Mouse (Mus musculus) heart, embryonic 15.5 days (tissue): ENCODE data around the gene Apobec3. TPM values are rescaled to one million over a fixed set of nuclear protein-coding genes. Genes with fewer than 3 reads are reported as not detected.

Experiments
- ATAC-seq: fragments of 200-750 bp; cut with Nextera tagmentation; replicated peaks from 2 replicates; pipeline ENCODE4 v1.8.0; 2017; ENCODE audit warnings: low read depth, moderate TSS enrichment; ENCODE audit not compliant: insufficient number of reproducible peaks, insufficient read depth, low FRiP score
- H3K27ac ChIP-seq: fragments of 300-500 bp; sonication (generic); 2 replicates; pipeline ENCODE4 v1.5.1; 2015; ENCODE audit warnings: mild to moderate bottlenecking, inconsistent platforms
- H3K27me3 ChIP-seq: fragments of 300-500 bp; sonication (generic); 2 replicates; pipeline ENCODE4 v1.6.1; 2015; ENCODE audit warnings: inconsistent platforms
- H3K36me3 ChIP-seq: fragments of 300-500 bp; sonication (generic); 2 replicates; pipeline ENCODE4 v1.6.1; 2015; ENCODE audit warnings: mild to moderate bottlenecking, inconsistent platforms
- H3K4me1 ChIP-seq: fragments of 300-500 bp; sonication (generic); replicated peaks from 2 replicates; pipeline ENCODE4 v1.6.1; 2015; ENCODE audit warnings: inconsistent platforms
- H3K4me2 ChIP-seq: fragments of 300-500 bp; sonication (generic); 2 replicates; pipeline ENCODE4 v1.6.1; 2015; ENCODE audit warnings: inconsistent platforms, mild to moderate bottlenecking, moderate library complexity
- H3K4me3 ChIP-seq: fragments of 300-500 bp; sonication (generic); 2 replicates; pipeline ENCODE4 v1.5.1; 2015; ENCODE audit warnings: mild to moderate bottlenecking, inconsistent platforms
- H3K9ac ChIP-seq: fragments of 300-500 bp; sonication (generic); 2 replicates; pipeline ENCODE4 v1.6.1; 2015; ENCODE audit warnings: mild to moderate bottlenecking, inconsistent platforms
- H3K9me3 ChIP-seq: fragments of 300-500 bp; sonication (generic); replicated peaks from 2 replicates; pipeline ENCODE4 v1.6.1; 2016; ENCODE audit warnings: inconsistent platforms
- whole genome bisulfite sequencing: fragments of 180-500 bp; shearing (Covaris S2); methylation state at CpG from one replicate; pipeline ENCODE4 v1.1.7; 2015; ENCODE audit warnings: mixed read lengths; 5-methylcytosine and 5-hydroxymethylcytosine counted together
- polyA plus RNA-seq: library from polyadenylated mRNA; unstranded; fragments of >200 nt; fragmentation: Nextera tagmentation; extraction: Ambion mirVana; gene quantifications from 2 replicates; pipeline ENCODE4 v1.2.1, GENCODE M21; 2015

The Apobec3 gene
- polyA plus RNA-seq, 1 experiment from 2014 or later: 13.8 TPM

DNA sequence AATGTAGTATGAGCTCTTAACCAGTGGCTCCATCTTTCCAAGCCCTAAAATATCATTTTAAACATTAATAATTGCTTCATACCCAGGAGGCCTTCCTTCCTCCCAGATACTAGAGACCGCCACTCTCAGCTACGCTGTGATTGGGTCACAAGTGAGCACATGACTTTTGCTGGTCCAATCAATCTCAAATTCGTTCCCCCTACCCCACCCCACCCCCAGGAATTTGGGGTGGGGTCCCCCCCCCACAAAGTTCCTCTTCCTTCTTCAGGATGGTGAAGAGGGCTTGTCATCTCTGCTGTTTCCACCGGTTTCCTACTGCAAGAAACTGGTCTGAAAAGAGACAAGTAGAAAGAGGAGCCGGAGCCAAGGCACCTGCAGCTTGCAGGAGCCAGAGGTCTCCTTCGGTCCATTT is 12.7 kb upstream of the Apobec3 start:
- peak overlapping the region; percentile 94 for H3K27ac ChIP-seq
- WGBS: 43% methylated on average over 6 of the region's 6 CpGs
- peaks cover 31% of the 10 kb centered on the region for H3K4me1 ChIP-seq
- H3K36me3 ChIP-seq: no peaks in the 10 kb centered on the region
- no peaks in the 10 kb centered on the region for H3K9me3 ChIP-seq
- 0 out of 2 replicates have a peak overlapping the region, but pooled peaks have one; percentile 16 for H3K9ac ChIP-seq
- ATAC-seq: peak; percentile 3; the same call in 1 of the 2 replicates
- H3K4me2 ChIP-seq: peak overlapping the region; percentile 52
- no peaks in the 10 kb centered on the region for H3K27me3 ChIP-seq
- H3K4me3 ChIP-seq: peak overlapping the region; percentile 17; the same call in 1 of the 2 replicates

DNA sequence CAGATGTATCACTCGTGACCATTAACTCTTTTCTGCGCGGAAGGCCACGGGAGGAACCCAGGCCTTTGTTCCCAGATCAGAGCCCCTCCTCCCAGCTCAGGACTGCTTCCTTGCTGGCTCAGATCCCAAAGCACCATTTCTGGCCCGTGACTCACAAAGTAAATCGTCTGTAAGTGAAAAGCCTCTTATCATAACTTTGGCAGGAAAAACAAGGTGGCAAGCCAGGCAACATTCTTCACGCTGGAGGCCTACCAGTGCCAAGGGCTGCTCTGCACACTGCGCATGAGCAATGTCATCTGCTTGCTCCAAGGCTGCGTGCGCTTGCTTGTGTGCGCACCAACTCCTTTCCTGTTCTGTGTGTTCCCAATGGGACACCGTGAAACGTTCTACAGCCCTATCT is 12.1 kb upstream of the Apobec3 start:
- 0 out of 2 replicates have a peak overlapping the region, but pooled peaks have one; percentile 16 for H3K9ac ChIP-seq
- H3K4me2 ChIP-seq: peak overlapping the region; percentile 52
- H3K4me1 ChIP-seq: peaks cover 31% of the 10 kb centered on the region
- ATAC-seq: peak; percentile 90
- H3K27me3 ChIP-seq: no peaks in the 10 kb centered on the region
- H3K36me3 ChIP-seq: no peaks in the 10 kb centered on the region
- WGBS: 5% methylated on average over 13 of the region's 13 CpGs
- H3K9me3 ChIP-seq: no peaks in the 10 kb centered on the region
- peak overlapping the region; percentile 17; the same call in 1 of the 2 replicates for H3K4me3 ChIP-seq
- peak overlapping the region; percentile 94 for H3K27ac ChIP-seq

GRCm38 (mm10) chr15:79880477-79880876 is 11.0 kb upstream of the Apobec3 start:
- Histone ChIP-seq H3K27me3 (no peaks in the 10 kb centered on the region), H3K4me2 (no peak overlapping the region), H3K4me1 (peaks cover 28% of the 10 kb centered on the region), H3K36me3 (no peaks in the 10 kb centered on the region), H3K9ac (no peak overlapping the region), H3K27ac (peak overlapping the region; percentile 94), H3K4me3 (no peak overlapping the region), H3K9me3 (no peaks in the 10 kb centered on the region)
- no peak for ATAC-seq
- WGBS: 79% methylated on average over 3 of the region's 3 CpGs

GRCm38 (mm10) chr15:79882623-79883267 is 8.7 kb upstream of the Apobec3 start:
- ATAC-seq: no peak
- Histone ChIP-seq H3K9ac (peak overlapping the region; percentile 2; the same call in 1 of the 2 replicates), H3K4me2 (peak overlapping the region; percentile 83), H3K27me3 (no peaks in the 10 kb centered on the region), H3K4me1 (peaks cover 28% of the 10 kb centered on the region), H3K4me3 (peak overlapping the region; percentile 63), H3K27ac (0 out of 2 replicates have a peak overlapping the region, but pooled peaks have one; percentile 85), H3K9me3 (no peaks in the 10 kb centered on the region), H3K36me3 (no peaks in the 10 kb centered on the region)
- WGBS: 28% methylated on average over 19 of the region's 19 CpGs

DNA sequence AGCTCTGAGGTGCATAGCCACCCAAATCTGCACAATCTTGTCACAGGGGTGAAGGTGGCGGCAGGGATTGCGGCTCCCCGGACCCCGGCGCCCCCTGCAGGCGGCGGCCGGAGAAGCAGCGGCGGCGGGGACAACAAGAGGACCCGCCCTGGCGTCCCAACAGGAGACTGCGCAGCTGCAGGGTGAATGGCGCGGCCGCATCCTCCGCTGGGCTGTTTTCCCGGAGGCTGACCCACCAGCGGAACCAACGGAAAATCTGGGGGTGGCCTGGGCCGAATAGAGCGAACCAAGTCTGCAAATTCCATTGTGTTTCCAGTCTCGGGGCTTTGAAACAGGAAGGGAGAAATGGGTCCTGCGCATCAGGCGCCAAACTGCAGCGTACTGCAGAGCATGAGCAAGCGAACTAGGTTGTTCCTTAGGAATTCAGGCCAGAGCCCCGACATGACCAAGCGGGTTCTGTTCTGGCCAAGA is 8.1 kb upstream of the Apobec3 start:
- peak overlapping the region; percentile 83 for H3K4me2 ChIP-seq
- peaks cover 28% of the 10 kb centered on the region for H3K4me1 ChIP-seq
- no peaks in the 10 kb centered on the region for H3K27me3 ChIP-seq
- H3K4me3 ChIP-seq: peak overlapping the region; percentile 63
- peak overlapping the region; percentile 85 for H3K27ac ChIP-seq
- H3K9ac ChIP-seq: peak overlapping the region; percentile 57
- H3K36me3 ChIP-seq: no peaks in the 10 kb centered on the region
- ATAC-seq: peak; percentile 72
- WGBS: under 1% methylated on average over 30 of the region's 30 CpGs
- H3K9me3 ChIP-seq: no peaks in the 10 kb centered on the region

DNA sequence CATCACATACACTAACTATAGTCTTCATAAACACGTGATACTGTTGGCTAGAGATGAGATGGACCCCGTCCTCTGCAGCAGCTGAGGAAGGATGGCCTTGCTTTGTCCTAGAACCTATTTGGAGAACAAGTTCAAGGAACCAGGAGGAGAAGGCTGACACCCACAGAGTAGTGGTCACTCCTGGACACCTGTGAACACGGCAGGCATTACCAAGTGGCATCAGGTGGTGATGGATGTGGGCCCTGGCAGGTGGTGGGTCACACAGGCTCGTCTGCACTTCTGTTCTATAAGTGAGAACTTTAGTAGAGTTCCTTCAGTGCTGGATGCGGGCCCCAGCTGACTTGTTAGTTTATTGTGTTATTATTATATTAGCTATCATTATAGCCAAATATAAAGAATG is 6.6 kb upstream of the Apobec3 start:
- Histone ChIP-seq H3K9ac (no peak overlapping the region), H3K36me3 (no peaks in the 10 kb centered on the region), H3K4me1 (peaks cover 17% of the 10 kb centered on the region), H3K4me2 (no peak overlapping the region), H3K27me3 (no peaks in the 10 kb centered on the region), H3K27ac (no peak overlapping the region), H3K9me3 (no peaks in the 10 kb centered on the region), H3K4me3 (no peak overlapping the region)
- 68% methylated on average over 5 of the region's 5 CpGs for WGBS
- no peak for ATAC-seq

GRCm38 (mm10) chr15:79892213-79892541 is 718 bp downstream of the Apobec3 start:
- no peaks in the 10 kb centered on the region for H3K36me3 ChIP-seq
- no peaks in the 10 kb centered on the region for H3K27me3 ChIP-seq
- no peaks in the 10 kb centered on the region for H3K9me3 ChIP-seq
- peak overlapping the region; percentile 89 for H3K4me2 ChIP-seq
- WGBS: 2% methylated on average over 12 of the region's 12 CpGs
- H3K9ac ChIP-seq: peak overlapping the region; percentile 73
- peak; percentile 85 for ATAC-seq
- peak overlapping the region; percentile 63 for H3K4me3 ChIP-seq
- H3K4me1 ChIP-seq: peaks cover 16% of the 10 kb centered on the region
- H3K27ac ChIP-seq: peak overlapping the region; percentile 76

DNA sequence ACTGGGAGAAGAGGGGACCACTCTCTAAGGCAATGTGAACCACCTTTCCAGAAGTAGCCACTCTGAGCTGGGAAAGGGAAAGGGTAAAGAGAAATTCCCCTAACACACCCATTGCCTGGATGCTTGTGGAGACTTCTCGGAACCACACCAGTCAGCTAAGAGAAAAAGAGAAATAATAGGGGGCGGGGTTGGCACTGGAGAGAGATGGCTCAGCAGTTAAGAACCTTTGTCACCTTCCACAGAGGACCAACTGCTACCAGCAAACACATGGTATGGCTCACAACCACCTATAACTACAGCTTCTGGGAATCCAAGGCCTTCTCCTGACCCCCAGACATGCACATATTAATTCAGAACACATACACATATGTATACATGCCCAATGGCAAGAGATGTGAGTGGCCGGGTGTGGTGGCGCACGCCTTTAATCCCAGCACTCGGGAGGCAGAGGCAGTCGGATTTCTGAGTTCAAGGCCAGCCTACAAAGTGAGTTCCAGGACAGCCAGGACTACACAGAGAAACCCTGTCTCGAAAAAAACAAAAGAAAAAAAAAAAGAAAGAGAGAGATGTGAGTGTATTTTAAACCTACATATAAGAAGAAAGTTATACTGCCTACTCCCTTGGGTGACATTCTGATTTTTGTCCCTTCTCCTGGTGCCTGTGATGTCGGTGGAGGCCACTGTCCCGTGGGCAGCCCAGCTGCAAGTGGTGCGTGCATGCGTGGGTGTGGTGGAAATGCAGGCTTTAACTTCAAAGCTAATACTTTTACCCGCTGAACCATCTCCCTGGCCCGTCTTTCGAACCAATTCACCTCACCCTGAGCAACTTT is 1.8 kb downstream of the Apobec3 start:
- ATAC-seq: no peak
- peak overlapping the region; percentile 20; the same call in 1 of the 2 replicates for H3K27ac ChIP-seq
- H3K36me3 ChIP-seq: no peaks in the 10 kb centered on the region

DNA sequence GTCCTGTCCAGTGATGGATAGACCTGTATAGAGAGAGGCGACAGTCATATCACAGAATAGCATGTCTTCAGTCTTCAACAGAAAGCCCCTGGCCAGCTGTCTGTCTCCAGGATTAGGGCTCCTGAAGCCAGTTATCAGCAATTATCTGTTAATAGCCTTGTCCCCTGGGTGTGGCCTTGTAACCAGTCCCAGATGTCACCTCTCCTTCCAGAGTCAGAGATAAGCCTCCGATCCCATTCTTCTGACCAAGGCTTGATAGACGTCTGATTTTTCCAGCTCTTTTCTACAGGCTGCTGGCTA is 2.3 kb downstream of the Apobec3 start:
- 37% methylated on average over 3 of the region's 3 CpGs for WGBS
- Histone ChIP-seq H3K9ac (no peak overlapping the region), H3K4me3 (peak overlapping the region; percentile 63; the same call in 1 of the 2 replicates), H3K27me3 (no peaks in the 10 kb centered on the region), H3K4me2 (peak overlapping the region; percentile 89), H3K9me3 (no peaks in the 10 kb centered on the region), H3K36me3 (peaks cover 4% of the 10 kb centered on the region; the same call in 1 of the 2 replicates), H3K27ac (no peak overlapping the region), H3K4me1 (peaks cover 16% of the 10 kb centered on the region)
- no peak for ATAC-seq

More for the DNA sequence above, 1.8 kb downstream of the Apobec3 start:
- 69% methylated on average over 15 of the region's 15 CpGs for WGBS
- Histone ChIP-seq H3K4me1 (peaks cover 16% of the 10 kb centered on the region), H3K9me3 (no peaks in the 10 kb centered on the region), H3K27me3 (no peaks in the 10 kb centered on the region), H3K9ac (peak overlapping the region; percentile 73), H3K4me3 (peak overlapping the region; percentile 63), H3K4me2 (peak overlapping the region; percentile 89)

- no peak for ATAC-seq
- H3K27ac ChIP-seq: peak overlapping the region; percentile 58; the same call in 1 of the 2 replicates
- peak overlapping the region; percentile 3; the same call in 1 of the 2 replicates for H3K4me2 ChIP-seq
These were observed 2.9 kb downstream of the Apobec3 start for GRCm38 (mm10) chr15:79894343-79894742.

More at GRCm38 (mm10) chr15:79894343-79894742, 2.9 kb downstream of the Apobec3 start:
- 73% methylated on average over 4 of the region's 4 CpGs for WGBS
- Histone ChIP-seq H3K9me3 (no peaks in the 10 kb centered on the region), H3K9ac (no peak overlapping the region), H3K4me1 (peaks cover 16% of the 10 kb centered on the region), H3K4me3 (no peak overlapping the region), H3K36me3 (peaks cover 4% of the 10 kb centered on the region; the same call in 1 of the 2 replicates), H3K27me3 (no peaks in the 10 kb centered on the region)
